Mouse (Mus musculus) adrenal gland (tissue): ENCODE results near the gene Cgnl1.

Source experiments
- intact Hi-C: fragments of 180-260 bp; cut with DNase I; formaldehyde crosslinking; loops from one replicate; pipeline ENCODE4 v1.15.1; 2025

Cgnl1 gene

DNA sequence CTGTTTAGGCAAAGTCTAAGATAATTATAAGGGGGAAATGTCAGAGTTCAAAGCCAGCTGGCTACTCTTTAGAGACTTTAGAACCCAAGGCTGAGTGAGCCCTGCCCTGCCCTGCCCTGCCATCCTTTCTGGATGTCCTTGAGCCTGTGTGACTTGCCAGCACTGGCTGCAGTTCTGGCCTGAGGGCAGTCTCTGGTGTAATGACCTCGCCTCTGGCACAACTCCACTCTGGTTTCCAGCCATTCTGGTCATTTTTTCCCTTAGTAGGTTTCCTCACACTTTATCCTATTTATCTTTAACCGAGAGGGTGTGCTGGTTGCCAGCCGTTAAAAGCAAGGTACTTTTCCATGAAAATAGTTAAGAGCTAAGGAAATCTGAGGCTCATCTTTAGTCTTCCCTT, 45.3 kb downstream of the Cgnl1 start:
- intact Hi-C loops: loop anchor here (5.0 kb wide), 1 partner anchor 41 kb away; no protein-coding TSS in a partner anchor

DNA sequence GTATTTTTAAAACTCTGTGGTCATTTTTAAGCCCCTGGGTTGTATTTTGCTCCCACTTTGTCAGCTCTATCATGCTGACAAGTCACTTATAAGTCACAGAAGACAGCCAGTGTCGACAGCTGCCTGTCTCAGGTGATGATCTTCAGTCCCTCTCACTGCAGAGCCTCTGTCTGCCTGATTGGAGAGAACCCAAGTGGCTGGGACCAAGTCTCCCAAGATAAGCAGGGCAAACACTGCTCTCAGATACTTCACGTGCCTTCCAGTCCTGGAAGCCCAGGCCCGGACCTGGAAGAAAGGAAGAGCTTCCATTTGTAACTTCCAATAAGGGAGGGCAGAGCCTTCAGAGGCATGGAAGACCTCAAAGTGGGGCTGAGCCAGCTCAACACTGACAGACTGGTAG, 49.0 kb downstream of the Cgnl1 start:
- intact Hi-C loops: no loop called here

DNA sequence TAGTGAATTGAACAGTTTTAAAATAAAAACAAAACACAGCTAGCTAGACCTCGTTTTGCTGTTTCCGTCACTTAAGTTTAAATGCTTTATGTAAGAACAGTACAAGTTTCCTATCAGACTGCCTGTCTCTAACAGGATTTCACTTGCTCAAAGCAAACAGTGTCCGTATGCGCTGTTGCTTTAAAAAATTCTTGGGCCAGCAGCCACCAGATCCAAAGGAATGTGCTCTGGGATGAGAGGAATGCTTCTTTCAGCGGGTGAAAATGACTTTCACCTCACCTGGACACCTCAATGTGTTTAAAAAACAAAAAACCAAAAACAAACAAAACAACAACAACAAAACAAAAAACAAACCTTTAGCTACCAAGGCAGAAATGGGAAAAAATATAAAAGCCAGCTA, 54.4 kb downstream of the Cgnl1 start:
- intact Hi-C loops: loop anchor here (5.0 kb wide), 1 partner anchor 65 kb away; no protein-coding TSS in a partner anchor

DNA sequence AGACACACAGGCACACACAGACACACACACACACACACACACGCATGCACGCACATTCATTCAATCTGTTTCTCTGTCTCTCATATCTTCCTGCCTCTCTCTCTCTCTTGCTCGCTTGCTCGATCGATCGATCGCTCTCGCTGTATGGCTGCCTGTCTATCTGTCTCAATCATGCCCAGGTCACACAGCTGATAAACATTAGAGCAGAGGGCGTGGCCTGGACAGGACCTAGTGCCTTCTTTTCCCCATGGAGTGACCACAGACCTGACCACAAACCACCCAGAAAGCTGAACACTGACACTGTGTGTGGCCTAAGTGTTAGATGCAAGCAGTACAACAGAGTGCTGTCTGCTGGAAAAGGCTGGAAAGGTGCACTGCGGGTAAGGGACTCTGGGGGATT, 60.6 kb downstream of the Cgnl1 start:
- intact Hi-C loops: no loop called here

DNA sequence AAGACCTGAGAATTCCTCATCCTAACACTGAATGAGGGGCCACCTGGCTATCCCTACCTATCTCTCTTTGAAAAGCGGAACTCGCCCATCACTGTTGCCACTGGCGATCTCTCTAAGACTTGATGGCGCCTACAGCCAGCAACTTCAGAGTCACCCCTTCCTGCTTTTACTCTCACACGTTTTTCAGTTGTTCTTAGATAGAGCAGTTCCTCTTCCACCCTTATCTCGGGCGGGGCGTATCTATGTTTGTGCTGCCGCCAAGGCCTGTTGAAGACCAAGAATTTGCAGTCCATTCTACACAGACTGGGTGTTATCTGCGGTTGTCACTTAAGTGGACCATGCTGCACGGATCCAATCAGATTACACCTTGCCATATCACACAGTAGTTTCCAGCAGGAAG, 62.2 kb downstream of the Cgnl1 start:
- intact Hi-C loops: no loop called here

DNA sequence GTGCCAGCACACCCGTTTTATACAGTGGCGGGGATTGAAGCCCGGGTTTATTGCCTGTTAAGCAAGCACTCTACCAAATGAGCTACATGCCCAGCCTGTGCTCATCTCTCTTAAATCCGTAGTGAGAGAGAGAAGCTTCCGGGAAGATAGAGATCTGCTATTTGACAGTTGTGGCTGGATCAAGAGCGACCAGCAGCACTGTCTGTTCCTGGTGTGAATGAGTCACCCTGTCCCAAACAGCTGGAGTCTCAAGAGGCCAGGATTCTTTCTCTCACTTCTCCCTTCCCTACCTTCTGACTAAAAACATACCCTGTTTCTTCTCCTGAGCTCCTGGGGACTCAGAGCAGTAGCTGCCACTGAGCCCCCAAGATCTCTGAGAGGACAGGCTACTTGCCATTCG, 63.4 kb downstream of the Cgnl1 start:
- intact Hi-C loops: no loop called here

DNA sequence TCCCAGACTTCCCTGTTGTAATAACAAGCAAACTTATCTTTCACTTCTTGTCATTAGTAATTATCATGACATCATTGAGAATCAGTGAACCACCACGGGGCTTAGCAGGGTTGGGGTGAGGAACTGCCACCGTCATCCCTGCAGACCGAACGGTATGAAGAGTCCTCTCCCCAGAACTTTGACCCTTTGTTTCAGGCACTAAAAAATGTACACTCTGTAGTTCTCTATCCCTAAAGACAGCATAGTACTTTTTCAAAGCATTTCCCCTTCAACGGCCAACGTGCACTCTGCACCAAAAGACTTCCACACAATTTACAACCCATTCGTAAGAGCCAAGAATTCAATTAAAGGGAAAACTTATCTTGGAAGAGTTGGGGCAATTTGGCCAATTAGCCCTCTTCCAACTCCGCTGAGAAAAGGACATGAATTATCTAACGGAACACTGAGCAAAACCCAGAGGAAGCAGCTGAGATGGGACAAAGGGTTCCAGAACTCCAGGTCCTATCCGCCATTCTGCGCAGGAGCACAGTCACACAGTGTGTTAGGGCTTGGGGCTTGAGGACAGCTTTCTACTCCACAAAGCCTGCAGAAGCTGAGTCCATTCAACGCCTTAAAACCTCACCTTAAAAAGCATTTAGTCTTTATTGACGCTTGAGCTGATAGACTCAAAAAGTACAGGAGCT, 66.9 kb downstream of the Cgnl1 start:
- intact Hi-C loops: no loop called here

DNA sequence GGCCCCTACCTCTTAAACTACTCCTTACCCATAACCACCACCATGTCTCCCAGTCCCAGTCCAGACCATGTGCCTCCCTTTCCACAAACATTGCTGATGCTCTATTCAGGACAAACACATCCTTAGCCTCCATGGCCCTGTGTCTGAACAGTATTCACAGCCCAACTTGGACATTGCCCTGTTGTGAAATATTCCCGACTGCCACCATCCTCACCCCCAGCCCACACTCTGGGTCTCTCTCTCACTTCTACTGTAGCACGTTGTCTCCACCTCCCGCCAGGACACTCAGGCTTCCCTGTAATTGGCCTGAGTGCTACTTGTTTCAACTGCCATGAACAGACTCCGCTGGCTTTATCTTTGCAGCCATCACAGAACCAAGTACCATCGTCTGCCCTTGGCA, 72.3 kb downstream of the Cgnl1 start:
- intact Hi-C loops: no loop called here

DNA sequence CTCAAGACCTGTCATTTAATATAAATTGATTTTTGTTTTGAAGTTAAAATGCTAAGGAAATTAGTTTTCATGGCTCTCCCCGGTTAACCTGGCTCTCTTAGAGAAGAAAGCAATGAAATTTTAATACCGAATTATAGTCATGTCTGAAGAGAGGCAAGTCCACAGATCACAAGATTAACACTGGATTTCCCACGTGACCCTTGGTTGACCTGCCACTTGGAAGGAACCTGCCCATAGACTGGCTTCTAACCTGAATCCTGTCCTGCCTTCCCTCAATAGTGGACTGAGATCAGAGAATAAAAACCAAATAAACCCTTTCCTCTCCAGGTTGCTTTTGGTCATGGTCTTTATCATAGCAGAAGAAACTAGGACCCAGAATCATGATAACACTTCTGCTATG, 73.3 kb downstream of the Cgnl1 start:
- intact Hi-C loops: no loop called here

DNA sequence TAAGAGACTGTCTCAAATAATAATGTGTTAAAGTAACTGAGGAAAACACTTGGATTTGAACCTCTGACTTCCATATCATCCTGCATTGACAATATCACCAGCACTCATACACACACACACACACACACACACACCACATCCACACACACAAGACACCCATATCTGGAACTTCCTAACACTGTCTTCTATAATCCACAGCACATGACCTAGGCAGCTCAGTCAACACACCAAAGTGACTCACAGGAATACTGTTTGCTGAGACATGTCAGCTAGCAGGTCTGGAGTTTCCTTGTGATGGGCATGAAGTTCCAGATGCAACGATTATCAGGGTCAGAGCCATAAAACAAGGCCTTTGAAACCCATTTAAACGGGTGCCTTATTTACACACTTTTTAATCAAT, 74.2 kb downstream of the Cgnl1 start:
- intact Hi-C loops: no loop called here

DNA sequence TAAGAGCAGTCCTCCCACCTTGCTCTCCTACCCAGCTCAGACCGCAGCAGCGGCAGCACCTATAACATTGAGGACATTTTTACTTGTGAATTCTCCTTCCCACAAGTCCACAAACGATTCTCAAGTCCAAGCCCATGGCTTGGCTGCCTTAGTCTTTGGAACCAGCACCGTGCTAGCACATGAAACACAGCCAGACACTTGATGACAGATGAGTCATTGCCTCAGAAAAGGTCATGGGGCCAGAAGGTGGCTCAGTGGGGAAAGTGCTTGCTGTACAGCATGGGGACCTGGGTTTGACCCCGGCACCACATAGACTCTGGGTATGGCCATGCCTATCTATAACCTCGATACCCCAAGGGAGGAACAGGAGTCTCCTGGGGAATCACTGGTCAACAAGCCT, 74.6 kb downstream of the Cgnl1 start:
- intact Hi-C loops: no loop called here

DNA sequence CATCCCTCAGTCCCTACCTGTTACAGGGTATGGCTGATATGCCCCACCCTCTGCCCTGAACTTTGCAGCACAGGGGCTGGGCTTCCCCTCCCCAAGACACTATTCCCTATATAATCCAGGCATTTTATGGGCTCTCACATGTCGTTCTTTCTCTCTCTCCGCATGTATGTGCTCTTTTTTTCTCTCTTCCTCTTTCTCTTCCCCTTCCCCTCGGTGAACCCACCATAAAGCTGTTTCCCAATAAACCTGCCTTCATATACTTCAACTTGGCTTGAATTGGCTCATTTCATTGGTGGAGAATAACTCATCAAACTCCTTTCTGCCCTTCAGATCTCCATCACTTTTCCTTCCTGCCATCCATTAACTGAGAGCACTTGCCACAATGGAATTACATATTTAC, 76.3 kb downstream of the Cgnl1 start:
- intact Hi-C loops: no loop called here

DNA sequence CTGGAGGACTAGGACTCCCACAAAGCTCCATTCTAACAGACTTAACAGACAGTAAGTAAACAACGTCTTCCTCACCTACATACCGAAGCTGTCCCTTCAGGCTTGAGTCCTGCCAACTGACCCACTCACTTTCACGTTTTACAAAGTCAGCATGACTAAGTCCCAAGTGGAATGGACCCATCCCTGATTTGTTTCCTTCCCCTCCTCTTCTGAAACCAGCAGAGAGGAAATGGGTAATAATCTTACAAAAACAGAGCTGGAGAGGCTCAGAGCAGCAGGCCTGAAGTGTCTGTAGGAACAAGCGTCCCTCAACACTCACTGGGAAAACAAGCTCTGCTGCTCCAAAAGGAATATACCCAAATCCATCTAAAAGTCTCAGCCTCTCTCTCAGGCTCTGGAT, 77.2 kb downstream of the Cgnl1 start:
- intact Hi-C loops: loop anchor here (5.0 kb wide), 1 partner anchor 37 kb away; no protein-coding TSS in a partner anchor

DNA sequence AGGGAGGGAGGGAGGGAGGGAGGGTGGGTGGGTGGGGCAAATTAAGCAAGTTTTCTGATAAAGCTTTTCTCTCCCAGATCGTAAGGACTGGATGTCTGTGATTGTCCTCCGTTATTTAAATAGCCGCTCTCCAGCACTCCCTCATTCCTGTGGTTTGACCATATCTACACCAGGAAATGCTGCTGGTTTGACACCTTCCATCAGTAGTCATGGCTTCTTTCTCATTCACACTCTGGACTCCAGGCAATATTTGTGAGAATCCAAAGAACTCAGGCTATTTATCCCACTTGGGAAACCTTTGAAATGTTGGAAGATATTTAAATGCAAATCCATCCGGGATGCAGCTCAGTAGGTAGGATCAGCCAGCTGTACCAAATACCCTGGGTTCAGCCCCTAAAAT, 77.6 kb downstream of the Cgnl1 start:
- intact Hi-C loops: loop anchor here (5.0 kb wide), 1 partner anchor 36 kb away; no protein-coding TSS in a partner anchor

DNA sequence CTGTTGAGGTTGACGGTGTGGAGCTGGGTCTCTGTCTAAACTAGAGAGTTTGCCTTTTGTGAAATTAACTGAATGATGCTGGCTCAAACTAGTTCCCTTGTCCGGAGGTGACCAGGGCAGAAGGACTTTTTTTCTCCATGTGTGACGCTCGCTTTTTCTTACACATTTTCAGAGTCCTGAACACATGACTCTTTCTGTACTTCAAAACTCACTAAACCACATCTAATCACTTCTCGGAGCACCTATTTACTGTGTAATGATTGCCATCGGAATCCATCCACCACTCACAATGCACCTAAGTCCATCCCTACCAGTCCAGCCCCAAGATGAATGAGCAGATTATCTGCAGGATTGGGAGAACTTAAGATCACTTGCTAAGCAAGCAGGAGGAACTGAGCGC, 79.2 kb downstream of the Cgnl1 start:
- intact Hi-C loops: loop anchor here (5.0 kb wide), 1 partner anchor 35 kb away; no protein-coding TSS in a partner anchor

DNA sequence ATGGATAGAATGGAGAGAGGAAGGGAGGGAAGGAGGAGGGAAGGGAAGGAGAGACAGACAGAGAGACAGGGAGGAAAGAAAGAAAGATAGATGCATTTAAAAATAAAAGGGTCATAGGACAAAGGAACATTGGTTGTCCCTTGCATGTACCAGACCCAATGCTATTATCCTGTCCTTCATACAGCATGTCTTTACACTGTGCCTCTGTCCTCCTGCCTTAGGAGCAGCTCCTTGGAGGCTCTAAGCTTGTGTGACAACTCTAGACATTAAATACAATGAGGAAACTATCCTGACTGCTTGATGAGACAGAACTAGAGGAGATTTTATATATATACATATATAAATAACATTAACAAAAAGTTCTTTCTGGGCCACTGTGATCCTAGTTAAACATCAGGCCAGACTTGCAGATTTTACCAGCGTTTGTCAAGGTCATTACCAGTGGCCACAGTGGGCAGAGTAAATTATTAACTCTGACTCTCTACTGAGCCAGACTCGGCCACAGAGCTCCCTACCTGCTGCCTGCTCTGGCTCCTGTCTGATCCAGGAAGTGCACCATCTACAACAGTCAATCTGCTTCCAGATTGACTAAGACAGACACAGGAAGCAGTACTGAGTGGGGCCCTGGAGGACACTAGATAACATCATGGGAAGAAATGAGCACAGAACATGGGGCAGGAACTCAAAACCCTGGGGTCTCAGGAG, 81.9 kb downstream of the Cgnl1 start:
- intact Hi-C loops: loop anchor here (5.0 kb wide), 1 partner anchor 32 kb away; no protein-coding TSS in a partner anchor

DNA sequence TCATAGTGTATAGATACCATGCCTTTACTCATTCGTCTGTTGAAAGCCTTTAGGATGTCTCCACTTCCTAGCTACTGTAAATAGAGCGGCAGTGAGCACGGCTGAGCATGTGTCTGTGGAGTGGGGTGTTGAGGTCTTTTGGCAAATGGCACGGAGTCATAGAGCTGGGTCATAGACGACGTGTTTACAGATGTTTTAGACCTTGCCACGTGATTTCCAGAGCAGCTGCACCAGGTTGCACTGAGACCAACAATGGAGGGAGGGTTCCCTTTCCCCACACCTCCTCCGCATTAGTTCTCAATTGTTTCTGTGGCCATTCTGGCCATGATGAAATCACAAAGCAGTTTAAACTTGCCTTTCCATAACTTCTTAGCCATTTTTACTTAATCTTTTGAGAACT, 84.9 kb downstream of the Cgnl1 start:
- intact Hi-C loops: no loop called here

DNA sequence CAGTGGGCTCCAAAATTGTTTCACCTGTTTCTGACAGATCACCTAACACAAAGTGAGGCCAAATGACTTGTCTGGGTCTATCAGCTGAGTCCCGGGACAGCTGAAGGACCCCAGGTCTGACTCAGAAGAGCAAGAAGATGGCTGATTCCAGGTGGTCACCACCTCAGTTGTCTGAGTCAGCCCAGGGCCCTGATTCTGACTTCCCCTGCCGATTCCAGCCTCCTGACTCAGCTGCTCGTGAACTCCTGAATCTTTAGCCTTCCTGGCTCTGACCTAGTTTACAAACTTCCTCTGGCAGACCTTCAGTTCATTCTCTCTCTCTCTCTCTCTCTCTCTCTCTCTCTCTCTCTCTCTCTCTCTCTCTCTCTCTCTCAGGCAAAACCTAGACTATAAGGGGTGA, 86.6 kb downstream of the Cgnl1 start:
- intact Hi-C loops: no loop called here

DNA sequence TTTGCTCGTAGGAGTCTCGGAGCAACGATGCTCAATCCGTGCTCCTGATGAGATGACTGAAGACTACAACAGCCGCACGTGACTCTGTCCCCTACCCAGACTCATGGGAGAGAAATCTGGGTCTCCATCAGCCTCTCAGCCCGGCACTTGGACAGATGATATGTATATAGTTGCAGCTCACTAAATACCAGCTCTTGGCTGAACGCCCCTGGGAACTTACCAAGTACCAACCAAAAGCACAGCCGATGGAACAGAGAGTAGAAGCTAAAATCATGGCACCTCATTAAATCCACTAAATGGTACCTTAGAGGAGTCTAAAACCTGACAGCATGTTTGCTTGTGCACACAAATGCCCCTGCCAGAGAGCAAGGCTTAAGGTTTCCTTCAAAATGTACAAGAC, 91.0 kb downstream of the Cgnl1 start:
- intact Hi-C loops: no loop called here

DNA sequence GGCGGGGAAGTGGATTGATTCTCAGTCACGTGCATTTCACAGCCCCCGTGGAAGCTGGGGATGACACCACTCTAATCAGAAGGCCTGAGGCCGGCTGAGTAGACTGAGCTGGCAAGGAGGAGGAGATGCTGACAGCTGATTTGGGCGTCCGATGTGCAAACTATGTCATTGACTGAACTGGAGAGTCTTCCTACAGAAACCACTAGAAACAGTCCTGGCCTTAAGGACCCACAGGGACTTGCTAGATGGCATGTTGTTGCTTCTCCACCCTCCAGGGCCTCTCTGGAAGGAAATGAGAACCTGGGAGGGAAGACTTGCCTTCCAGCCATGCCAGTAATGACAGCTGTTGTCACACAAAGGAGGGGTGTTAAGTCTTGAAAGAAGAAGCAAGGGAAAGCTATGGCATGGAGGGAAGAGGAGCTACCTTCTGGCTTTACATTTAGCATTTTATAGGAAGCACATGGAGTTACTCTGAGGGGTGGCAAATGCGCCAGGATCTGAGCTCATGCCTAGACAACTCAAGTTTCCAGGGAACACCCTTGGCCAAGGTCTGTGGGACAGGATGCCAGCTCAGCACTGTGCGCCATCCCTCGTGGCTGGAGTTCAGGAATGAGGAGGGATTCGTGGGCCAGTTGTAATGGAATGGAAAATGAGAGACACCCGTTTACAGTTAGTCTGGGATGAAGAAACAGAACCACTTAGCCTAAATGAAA, 92.1 kb downstream of the Cgnl1 start:
- intact Hi-C loops: no loop called here

DNA sequence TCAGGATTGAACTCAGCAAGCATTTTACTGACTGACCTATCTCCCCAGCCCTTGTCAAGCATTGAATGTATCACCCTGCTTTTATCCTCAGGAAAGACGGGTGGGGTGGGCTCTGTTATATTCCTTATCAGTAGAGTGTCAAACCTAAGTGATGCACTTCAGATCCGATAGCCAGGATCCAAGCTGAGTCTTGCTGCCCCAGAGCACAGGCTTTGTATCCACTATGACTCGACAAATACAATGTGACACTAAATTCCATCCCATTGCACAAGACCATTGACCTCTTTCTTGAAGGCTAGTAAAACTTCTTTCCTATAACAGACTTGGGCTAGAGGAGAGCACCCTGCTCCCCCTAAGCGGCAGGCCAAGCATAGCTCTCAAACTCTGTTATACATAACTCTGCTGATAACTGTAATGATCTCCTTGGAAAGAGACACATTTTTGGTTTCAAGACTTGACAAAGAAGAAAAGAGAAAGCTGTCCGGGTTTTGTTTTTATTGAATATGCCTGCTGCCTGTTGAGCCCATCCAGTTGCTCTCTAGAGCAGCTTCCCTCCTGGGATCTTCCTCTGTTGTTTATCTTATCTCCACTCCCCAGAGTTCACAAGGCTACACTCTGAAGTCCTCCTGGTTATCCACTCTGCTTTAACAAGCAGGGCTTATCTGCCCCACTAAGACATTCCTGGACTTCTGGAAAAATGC, 94.3 kb downstream of the Cgnl1 start:
- intact Hi-C loops: no loop called here
